Mouse (Mus musculus) layer of hippocampus, adult 8-10 months (tissue): ENCODE results near the gene Yipf7. TPM values are rescaled to one million over a fixed set of nuclear protein-coding genes. Genes with fewer than 3 reads are reported as not detected.

Experiments used
- DNase-seq, 2 experiments: peaks; one replicate each; pipeline ENCODE4 v3.0.0; 2022; ENCODE audit warnings: low spot score in 2 of 2
- total RNA-seq, 4 experiments: library from RNA; stranded (reverse); gene quantifications; 2 replicates each; pipeline ENCODE4 v1.2.4; 2022

The Yipf7 gene
- total RNA-seq = 1 to 10 TPM in 1 of 4 experiments, not detected in 3; 1.3 TPM

DNA sequence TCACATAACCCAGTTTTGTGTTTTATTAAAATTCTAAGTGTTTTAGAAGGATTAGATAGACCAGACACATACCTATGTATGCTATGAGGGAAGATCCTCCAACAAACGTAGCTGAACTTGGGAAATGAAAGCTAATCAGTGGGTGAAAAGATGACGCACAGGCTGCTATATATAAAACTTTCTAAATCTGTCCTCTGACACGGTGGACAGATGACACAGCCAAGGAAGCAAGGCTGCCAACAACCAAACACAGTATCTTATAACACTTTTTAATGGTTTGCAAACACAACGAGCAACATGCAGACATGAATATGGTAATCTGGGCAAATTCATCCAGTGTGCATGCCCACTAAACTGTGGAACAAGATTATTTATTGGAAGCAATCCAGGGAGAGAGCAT is at the start of gene Yipf7:
Gene Yipf7 (minus strand): TSS at position 160 of the 400 bp plus-strand sequence.
- no peak for DNase-seq

DNA sequence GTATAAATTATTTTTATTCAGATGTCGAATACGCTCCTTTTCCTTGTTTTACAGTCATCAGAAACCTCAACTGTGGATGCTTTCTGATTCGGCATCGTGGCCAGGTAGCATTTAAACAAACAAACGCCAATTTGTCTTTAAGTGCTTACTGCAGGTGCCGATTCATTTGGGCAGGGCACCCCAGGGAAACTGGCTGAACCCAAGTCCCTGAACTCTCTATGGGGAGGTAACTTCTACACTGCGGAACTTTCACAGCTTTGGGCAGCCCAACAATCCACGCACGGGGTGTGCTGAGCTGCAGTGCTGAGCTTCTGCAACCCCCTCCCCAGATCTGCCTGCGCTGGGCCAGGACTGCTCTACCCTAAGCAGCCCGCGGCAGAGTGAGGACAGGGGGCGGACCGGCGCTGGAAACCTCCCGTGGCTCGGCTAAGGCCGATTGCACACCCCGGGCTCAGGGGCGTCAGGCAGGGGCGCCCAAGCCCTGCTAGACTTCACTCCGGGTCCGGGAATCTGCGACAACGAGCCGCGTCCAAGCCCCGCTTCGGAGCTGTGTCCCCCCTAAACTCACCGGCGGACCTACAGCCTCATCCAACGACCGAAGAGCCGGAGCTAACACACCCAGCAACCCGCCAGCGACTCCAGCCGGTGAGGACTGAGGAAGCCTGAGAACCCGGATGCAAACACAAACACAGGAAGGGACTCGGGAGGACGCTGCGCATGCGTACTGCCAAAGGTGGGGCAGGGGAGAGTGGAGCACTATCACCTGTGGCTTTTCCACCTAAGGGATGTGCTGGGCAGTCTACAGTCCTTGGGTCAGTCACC is 49.4 kb upstream of the Yipf7 start, which contains the start of gene Gnpda2:
Gene Gnpda2 (minus strand): TSS at position 701 of the 822 bp plus-strand sequence.
- DNase-seq = peak; percentile 85 to 87

- no peak for DNase-seq
Measured at GRCm38 (mm10) chr5:69557404-69557935, 15.0 kb upstream of the Yipf7 start.

DNA sequence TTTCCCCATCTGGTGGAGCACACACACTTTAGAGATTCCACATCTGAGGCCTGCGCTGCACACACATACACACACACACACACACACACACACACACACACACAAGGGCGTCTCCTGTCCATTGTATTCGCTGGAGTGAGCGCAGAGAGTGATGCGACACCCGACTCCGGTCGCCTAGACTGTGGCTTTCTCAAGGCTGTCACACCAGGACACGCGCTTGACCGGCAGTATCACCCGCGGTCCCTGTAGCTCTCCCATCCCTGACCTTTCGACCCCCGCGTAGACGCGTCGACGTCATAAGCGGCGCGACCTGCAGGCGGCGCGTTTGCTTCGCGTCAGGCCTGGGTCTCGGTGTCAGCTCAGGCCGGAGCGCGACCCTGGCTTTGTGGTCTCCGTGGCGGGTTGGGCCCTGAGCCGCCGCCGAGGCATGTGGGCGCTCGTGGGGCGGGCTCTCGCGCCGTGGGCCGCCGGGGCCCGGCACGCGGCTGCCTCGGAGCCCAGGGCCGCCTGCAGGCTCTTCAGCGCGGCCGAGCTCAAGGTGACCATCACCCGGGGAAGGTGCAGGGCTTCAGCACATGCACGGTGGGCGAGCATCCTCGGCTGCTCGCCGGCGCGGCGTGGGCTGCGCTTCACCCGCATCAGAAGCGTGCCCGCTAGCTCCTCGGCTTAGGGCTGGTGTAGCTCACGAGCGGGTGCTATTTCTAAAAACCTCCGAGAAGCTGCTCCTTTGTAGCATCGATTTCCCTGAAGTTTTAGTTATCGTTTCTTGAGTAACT is 14.4 kb upstream of the Yipf7 start, which contains the start of gene Guf1:
Gene Guf1 (plus strand): TSS at position 296 of the 776 bp plus-strand sequence.
- peak; percentile 90 to 95 for DNase-seq

DNA sequence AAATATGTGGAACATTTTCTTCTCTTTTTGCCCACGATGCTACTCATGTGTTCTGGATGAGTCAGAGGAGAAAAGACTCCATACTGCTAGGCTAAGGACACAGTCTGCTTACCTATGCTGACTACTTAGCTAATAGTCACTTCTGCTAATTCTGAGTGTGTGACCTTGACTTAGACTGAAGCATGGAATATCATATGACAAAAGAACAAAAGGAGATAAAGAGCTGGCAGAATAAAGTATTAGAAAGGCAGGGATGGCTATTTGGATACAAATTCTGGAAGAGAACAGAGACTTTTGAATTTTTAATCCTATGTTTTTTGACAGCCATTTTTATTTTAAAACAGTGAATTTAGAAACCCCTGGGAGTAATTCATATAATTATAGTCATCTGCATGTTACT is 768 bp downstream of the Yipf7 start:
- DNase-seq = no peak

DNA sequence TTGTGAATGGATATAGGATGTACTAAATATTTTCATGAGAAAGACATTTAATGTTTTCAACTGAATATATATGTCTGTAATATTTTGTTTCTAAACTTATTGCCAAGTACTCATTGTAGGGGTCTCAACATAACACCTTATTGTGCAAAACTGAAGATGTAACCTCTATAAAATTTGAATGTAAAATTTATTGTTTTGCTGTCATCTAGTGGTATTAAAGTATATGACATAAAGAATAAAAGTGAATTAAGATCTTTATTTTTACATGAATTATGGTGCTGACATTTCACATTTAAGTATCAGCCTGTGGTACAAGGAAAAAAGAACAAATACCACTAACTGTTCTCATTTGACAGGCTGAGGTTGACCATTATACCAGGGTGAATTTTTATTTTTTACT is 18.5 kb downstream of the Yipf7 start:
- no peak for DNase-seq

- DNase-seq = no peak
Measured at GRCm38 (mm10) chr5:69522064-69522463, 20.4 kb downstream of the Yipf7 start.

DNA sequence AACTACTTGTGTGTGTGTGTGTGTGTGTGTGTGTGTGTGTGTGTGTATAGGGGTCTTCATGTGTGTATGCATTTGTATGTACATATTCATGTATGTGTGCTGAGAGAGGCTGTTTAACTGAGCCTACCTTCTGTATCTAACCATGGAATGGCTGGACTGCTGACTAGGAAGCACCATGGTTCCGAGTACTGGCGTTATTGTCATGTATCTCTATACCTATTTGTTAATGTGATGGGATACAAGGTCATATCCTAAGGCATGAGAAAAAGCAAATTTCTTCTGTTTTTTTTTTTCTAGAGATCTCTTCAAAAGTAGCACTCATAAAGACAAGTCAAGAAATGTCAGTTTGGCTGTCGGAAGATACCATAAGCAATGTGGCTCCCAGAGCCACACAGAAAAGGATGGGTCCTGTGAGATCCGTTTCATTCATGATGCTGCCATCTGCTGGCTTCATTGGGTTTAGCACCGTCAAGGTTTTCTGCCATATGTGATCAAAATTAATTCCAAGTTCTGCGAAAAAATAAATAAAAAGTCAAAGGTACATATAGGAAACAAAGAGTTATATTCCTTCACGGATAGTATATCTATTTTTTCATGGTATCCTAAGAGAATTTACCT is 21.7 kb downstream of the Yipf7 start:
- peak; percentile 16 to 57 for DNase-seq

- no peak for DNase-seq
Measured at GRCm38 (mm10) chr5:69512203-69512602, 30.2 kb downstream of the Yipf7 start.

GRCm38 (mm10) chr5:69511631-69512030 is 30.8 kb downstream of the Yipf7 start:
- no peak for DNase-seq

DNA sequence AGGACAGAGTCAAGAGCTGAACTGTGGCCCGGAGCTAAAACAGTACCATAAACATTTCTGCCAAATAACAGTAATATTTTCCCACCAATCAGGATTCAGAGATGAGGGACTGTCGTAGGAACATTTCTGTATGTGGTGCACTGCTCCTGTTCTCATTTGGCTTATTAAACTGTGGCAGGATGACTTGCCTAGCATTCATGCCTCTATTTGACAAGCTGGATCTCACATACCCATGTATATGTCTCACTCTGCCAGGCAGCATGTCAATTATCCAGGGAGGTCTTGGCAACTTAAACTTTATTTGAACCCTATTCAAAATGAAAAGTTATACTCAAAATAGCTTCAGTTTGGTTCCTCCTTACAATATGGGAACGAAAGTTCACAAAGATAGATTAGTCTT is 35.4 kb downstream of the Yipf7 start:
- DNase-seq = no peak

DNA sequence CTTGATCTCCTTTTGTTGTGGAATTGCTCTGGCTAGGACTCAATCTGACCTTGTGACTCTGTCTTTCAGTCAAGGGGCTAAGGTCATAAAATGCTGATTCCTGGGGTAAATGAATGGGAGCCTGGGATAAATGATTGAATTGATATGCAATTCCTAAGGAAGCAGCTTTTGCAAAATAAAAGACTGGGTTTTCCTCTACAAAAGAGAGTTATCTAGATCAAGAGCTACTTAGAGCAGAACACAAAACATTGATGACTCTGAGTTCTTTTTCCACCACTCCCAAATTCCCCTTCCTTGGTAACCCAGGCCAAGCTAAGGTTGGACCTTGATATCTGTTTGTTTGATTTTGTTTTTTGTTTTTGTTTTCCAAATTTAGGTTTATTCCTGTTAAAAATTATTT is 53.4 kb downstream of the Yipf7 start:
- DNase-seq = no peak

GRCm38 (mm10) chr5:69467520-69467919 is 74.9 kb downstream of the Yipf7 start:
- no peak for DNase-seq

Other genes with a start within 250 kb of the Yipf7 start
- 1 to 10 TPM; 6.2 to 7.0 (median 6.7) TPM for gene Kctd8, start 201.0 kb downstream of the Yipf7 start, total RNA-seq
- 10 to 100 TPM; 21.0 to 27.1 (median 23.9) TPM for gene Guf1, start 14.3 kb upstream of the Yipf7 start, total RNA-seq
- gene Gnpda2, start 49.7 kb upstream of the Yipf7 start, total RNA-seq = 10 to 100 TPM; 16.5 to 22.5 (median 18.6) TPM